Mouse (Mus musculus): ENCODE data around the gene Pdia4.
"Not testable (repeated sequence)": the region's sequence is repeated elsewhere in the genome, so short reads cannot be mapped to it uniquely, and the experiment has no call there.

Pdia4 gene

DNA sequence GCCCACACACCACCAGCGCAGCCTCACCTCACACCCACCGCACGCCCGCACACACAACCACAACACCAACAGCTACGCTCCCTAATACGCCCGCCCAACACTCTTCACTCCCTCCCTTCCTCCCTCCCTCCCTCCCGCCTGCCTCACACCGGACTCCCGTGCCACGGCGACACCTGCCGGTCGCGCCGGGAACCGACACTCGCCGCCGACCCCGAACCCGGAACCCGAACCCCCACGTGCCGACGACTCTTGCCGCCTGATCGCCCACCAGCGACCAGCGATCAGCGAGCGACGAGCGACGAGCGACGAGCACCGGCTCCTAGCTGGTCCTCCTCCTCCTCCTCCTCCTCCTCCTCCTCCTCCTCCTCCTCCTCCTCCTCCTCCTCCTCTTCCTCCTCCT, 55.4 kb downstream of the Pdia4 start:
- not testable (repeated sequence) for DNase-seq

DNA sequence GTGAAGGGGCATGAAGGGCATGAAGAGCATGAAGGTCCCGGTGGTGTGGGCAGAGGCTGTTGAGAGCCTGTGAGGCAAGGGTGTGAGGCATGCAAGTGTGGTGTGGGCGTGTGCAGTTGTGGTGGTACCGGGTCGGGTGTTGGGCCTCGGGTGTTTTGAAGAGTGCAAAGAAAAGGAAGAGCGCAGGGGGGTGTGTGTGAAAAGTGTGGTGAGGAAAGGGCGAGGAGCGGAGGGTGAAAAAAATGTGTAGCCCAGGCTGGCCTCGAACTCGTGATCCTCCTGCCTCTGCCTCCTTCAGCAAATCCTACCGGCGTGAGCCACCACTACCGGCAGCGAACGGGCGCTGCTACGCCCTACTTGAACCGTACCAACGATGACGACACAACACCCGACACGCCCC, 55.8 kb downstream of the Pdia4 start:
- not testable (repeated sequence) for DNase-seq

DNA sequence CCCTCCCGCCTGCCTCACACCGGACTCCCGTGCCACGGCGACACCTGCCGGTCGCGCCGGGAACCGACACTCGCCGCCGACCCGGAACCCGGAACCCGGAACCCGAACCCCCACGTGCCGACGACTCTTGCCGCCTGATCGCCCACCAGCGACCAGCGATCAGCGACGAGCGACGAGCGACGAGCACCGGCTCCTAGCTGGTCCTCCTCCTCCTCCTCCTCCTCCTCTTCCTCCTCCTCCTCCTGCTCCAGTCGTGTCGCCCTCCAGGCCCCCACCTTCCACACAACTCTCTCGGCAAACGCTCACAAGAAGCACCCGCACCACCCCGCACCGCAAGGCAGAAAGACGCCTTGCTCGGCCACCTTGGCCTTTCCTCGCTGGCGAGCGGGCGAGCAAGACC, 60.1 kb downstream of the Pdia4 start:
- DNase-seq = not testable (repeated sequence)

DNA sequence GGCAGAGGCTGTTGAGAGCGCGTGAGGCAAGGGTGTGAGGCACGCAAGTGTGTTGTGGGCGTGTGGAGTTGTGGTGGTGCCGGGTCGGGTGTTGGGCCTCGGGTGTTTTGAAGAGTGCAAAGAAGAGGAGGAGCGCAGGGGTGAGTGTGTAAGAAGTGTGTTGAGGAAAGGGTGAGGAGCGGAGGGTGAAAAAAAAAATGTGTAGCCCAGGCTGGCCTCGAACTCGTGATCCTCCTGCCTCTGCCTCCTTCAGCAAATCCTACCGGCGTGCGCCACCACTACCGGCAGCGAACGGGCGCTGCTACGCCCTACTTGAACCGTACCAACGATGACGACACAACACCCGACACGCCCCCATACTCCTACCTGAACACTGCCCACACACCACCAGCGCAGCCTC, 64.9 kb downstream of the Pdia4 start:
- DNase-seq = not testable (repeated sequence)

DNA sequence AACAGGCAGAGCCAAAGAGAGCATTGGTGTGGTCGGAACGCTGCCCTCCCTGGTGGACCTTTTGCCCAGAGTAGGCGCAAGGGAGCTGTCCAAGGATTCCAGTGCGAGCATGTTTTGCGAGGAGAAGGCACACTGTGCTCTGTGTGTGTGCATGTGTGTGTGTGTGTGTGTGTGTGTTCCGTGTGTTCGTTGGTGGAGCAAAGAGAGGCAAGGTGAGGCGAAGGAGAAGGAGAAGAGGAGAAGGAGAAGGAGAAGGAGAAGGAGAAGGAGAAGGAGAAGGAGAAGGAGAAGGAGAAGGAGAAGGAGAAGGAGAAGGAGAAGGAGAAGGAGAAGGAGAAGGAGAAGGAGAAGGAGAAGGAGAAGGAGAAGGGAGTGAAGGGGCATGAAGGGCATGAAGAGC, 65.3 kb downstream of the Pdia4 start:
- not testable (repeated sequence) for DNase-seq
